Mouse (Mus musculus): ENCODE results near the gene Pgf.

- no peak for TF ChIP-seq CTCF (IDR thresholded peaks at IDR 0.05; ENCODE audit: low read depth)
- no peak for TF ChIP-seq EP300 (IDR thresholded peaks at IDR 0.05; ENCODE audit: low read depth)
Measured at GRCm38 (mm10) chr12:85159592-85159991, 18.0 kb downstream of the Pgf start.

All from liver, postnatal 0 days (tissue).